Mouse (Mus musculus) spleen, adult 2 months (tissue): ENCODE results near the gene Ces1f. TPM values are rescaled to one million over a fixed set of nuclear protein-coding genes. Genes with fewer than 3 reads are reported as not detected.

Experiments
- DNase-seq, 2 experiments: peaks; one replicate each; pipeline versions ENCODE4 v3.0.0 to v3.0.0-alpha.2; 2012 to 2021; ENCODE audit warnings: low spot score in 2 of 2, low read depth in 1 of 2
- H3K27ac ChIP-seq: fragments of 200-500 bp; 2 replicates; pipeline ENCODE4 v1.5.1; 2012; ENCODE audit warnings: low read length, inconsistent platforms; ENCODE audit not compliant: insufficient read depth
- H3K27me3 ChIP-seq: fragments of 200-500 bp; 2 replicates; pipeline ENCODE4 v1.6.1; 2012; ENCODE audit warnings: mild to moderate bottlenecking, moderate library complexity, low read length, inconsistent platforms; ENCODE audit not compliant: control insufficient read depth, insufficient read depth
- H3K36me3 ChIP-seq: fragments of 200-500 bp; 2 replicates; pipeline ENCODE4 v1.6.1; 2012; ENCODE audit warnings: mild to moderate bottlenecking, low read length, inconsistent platforms; ENCODE audit not compliant: control insufficient read depth, insufficient read depth
- H3K4me1 ChIP-seq: fragments of 200-500 bp; 2 replicates; pipeline ENCODE4 v1.6.1; 2011; ENCODE audit warnings: inconsistent platforms; ENCODE audit not compliant: control insufficient read depth, insufficient read depth, insufficient read length
- H3K4me3 ChIP-seq: fragments of 200-500 bp; 2 replicates; pipeline ENCODE4 v1.5.1; 2011; ENCODE audit warnings: mild to moderate bottlenecking, inconsistent platforms; ENCODE audit not compliant: insufficient read depth, insufficient read length; ENCODE audit errors: extremely low read depth
- CTCF ChIP-seq: fragments of 200-500 bp; IDR thresholded peaks from 2 replicates; pipeline ENCODE4 v1.5.1; 2011; ENCODE audit warnings: mild to moderate bottlenecking, inconsistent platforms; ENCODE audit not compliant: insufficient read depth, insufficient read length, insufficient replicate concordance; ENCODE audit errors: extremely low read depth
- POLR2A ChIP-seq: fragments of 200-500 bp; IDR thresholded peaks from 2 replicates; pipeline ENCODE4 v1.6.1; 2011; ENCODE audit warnings: low read depth, low read length, inconsistent platforms
- WGBS: fragments of 180-500 bp; shearing (Covaris S2); methylation state at CpG from one replicate; pipeline ENCODE4 v1.1.7; 2018; 5-methylcytosine and 5-hydroxymethylcytosine counted together
- polyA plus RNA-seq: library from polyadenylated mRNA; depleted of rRNA; stranded (reverse); fragments of >200 nt; gene quantifications from 2 replicates; pipeline ENCODE4 v1.2.3, GENCODE M21; 2012

Ces1f gene
- polyA plus RNA-seq, 1 experiment: 0.07 TPM

DNA sequence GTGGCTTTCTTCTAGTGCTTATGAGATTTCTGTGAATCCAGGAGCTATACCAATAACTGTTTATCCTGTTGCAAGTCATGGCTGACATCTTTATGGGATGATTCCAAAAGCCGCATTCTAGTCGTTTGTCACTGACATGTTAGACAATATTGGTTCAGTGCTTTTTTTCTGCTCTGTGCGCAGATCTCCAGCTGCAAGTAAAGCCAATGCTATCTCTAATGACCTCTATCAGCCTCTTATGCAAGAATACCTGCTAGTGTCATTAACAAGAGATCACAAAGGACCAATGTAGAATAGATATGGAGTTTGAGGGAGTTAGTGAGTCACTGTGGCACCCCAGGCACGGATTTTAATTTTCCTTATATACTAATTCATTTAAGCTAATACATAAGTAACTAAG is 4.9 kb downstream of the Ces1f start:
- H3K4me3 ChIP-seq: no peak overlapping the region
- H3K4me1 ChIP-seq: no peaks in the 10 kb centered on the region
- H3K27me3 ChIP-seq: no peaks in the 10 kb centered on the region
- no peak overlapping the region for H3K27ac ChIP-seq
- 81% methylated on average over 4 of the region's 4 CpGs for WGBS
- TF ChIP-seq POLR2A (no peak), CTCF (no peak)
- DNase-seq: no peak
- no peaks in the 10 kb centered on the region for H3K36me3 ChIP-seq

DNA sequence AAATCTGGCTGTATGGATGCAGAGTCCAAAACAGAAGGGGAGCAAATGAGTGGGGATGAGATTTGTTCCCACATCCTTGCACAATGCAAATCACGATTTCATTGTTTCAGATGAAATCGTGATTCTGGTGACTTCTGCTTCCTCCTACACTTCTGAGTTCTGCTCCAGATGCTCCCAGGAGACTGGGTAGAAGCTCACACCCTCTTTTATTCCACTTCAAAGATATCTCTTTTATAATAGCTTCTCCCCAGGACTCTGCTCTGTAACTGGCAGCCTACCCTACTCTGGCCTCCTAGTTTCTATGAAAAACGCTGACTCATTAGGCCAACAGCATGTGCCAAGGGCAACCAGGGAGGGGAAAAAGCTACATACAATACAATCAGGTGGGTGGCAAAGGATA is 6.2 kb downstream of the Ces1f start:
- no peak for TF ChIP-seq POLR2A
- no peak for TF ChIP-seq CTCF
- Histone ChIP-seq H3K27ac (no peak overlapping the region), H3K36me3 (no peaks in the 10 kb centered on the region), H3K27me3 (no peaks in the 10 kb centered on the region), H3K4me3 (no peak overlapping the region), H3K4me1 (no peaks in the 10 kb centered on the region)
- 66% methylated on average over 3 of the region's 3 CpGs for WGBS
- DNase-seq: no peak

DNA sequence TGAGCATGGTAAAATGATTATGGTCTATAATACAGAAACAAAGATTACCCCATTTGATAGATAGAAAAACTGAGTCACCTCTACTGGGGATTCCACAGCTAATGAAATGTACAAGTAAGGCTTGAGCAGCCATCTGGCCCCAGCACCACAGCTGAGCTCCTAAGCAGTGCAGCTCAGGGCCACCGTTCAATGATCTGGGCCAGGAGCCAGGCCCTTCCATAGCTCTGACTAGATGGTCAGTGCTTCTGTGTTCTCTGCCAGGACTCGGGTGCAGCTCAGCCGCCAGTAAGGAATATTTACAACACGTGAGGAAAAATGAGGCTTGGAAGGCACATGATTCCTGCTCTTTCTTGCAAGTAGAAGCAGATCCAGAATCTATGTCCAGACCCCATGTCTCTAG is 6.9 kb downstream of the Ces1f start:
- Histone ChIP-seq H3K4me3 (no peak overlapping the region), H3K4me1 (no peaks in the 10 kb centered on the region), H3K36me3 (no peaks in the 10 kb centered on the region), H3K27me3 (no peaks in the 10 kb centered on the region), H3K27ac (no peak overlapping the region)
- TF ChIP-seq POLR2A (no peak), CTCF (no peak)
- WGBS: 85% methylated on average over 4 of the region's 4 CpGs
- no peak for DNase-seq

DNA sequence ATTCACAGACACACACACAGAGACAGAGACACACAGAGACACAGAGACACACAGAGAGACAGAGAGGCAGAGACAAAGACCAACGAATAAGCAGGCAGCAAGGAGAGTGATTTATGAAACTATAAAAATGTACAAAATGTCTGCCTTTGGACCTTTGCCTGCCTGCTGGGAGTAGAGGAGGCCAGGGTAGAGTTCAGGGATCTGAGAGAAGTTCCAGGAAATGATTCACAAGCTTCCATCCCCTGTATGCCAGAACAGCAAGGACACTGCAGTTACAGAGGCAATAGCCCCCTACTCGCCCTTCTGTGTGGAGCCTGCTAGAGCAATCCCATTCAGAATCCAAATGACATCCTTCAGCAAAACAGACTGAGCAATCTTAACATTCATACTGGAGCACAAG is 18.1 kb downstream of the Ces1f start:
- Histone ChIP-seq H3K4me1 (no peaks in the 10 kb centered on the region), H3K27ac (no peak overlapping the region), H3K4me3 (no peak overlapping the region), H3K36me3 (no peaks in the 10 kb centered on the region), H3K27me3 (no peaks in the 10 kb centered on the region)
- TF ChIP-seq CTCF (no peak), POLR2A (no peak)
- no peak for DNase-seq
- WGBS: 46% methylated on average over 2 of the region's 2 CpGs

DNA sequence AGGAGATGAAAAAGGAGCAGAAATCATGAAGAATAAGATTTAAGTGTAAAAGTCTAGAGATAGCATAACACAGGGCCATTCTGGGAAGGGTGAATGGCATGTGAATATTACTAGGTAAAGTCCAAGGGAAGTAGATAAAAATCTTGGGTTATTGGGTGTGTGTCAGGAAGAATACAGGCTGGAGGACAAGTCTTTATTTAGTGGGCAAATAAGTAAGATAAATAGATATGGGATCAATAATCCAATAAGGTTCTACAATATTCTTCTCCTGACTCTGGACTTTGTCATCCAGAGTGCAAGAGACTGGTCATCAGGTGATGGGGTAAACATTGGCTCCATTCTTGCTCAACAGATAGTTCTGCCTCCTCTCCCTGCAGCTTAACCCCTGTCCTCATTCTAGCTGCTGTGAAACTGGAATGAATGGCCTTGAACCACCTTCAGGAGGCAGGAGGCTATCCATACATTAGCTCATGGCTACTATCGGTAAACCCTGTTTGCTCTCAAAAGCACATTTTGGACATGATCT is 27.1 kb downstream of the Ces1f start:
- no peaks in the 10 kb centered on the region for H3K27me3 ChIP-seq
- TF ChIP-seq POLR2A (no peak), CTCF (no peak)
- 88% methylated on average over 1 of the region's 1 CpGs for WGBS
- no peak overlapping the region for H3K27ac ChIP-seq
- H3K36me3 ChIP-seq: no peaks in the 10 kb centered on the region
- no peaks in the 10 kb centered on the region for H3K4me1 ChIP-seq
- DNase-seq: no peak
- H3K4me3 ChIP-seq: no peak overlapping the region

DNA sequence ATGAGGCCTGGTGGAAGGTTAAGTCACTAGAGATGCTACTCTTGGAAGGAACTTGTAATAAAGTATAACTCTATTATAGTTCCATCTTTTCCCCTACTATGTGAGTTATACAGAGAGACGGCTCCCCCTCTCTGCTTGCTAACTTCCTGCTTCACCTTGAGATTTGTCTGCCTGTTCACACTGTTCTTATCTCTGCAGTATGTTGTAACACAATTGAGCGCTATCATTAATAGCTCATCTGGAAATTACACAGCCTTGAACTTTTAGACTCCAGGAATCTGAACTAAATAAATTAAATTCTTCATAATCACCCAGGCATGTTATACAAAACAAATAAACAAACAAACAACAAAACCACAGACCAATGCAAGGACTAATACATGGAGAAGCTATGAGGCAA is 33.5 kb downstream of the Ces1f start:
- DNase-seq: no peak
- no peak for TF ChIP-seq POLR2A
- TF ChIP-seq CTCF: no peak
- Histone ChIP-seq H3K27ac (no peak overlapping the region), H3K4me3 (no peak overlapping the region), H3K27me3 (no peaks in the 10 kb centered on the region), H3K4me1 (no peaks in the 10 kb centered on the region), H3K36me3 (no peaks in the 10 kb centered on the region)
- 79% methylated on average over 2 of the region's 2 CpGs for WGBS

DNA sequence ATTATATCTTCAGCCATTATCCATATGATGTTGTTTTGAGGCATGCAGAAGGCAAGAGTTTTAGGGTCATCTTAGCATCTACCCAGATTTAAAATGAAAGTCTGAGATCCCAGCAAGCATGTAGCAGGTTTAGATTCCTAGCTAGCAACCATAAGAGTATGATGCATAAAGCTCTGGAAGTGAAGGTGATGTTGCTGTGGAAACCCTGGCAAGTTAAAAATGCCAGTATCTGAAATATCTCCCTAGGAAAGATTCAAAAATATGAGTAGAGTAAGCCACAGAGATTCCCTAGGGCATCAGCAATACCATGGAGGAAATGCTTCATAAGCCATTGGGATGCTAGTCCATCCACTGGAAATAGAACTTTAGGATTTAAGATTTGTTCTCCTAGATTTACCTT is 39.7 kb downstream of the Ces1f start:
- TF ChIP-seq POLR2A: no peak
- no peak for TF ChIP-seq CTCF
- DNase-seq: no peak
- Histone ChIP-seq H3K27me3 (no peaks in the 10 kb centered on the region), H3K4me1 (no peaks in the 10 kb centered on the region), H3K36me3 (no peaks in the 10 kb centered on the region), H3K27ac (no peak overlapping the region), H3K4me3 (no peak overlapping the region)
